Mouse (Mus musculus) heart, postnatal 0 days (tissue): Measurements from ENCODE around the gene Rad51d. TPM values are rescaled to one million over a fixed set of nuclear protein-coding genes. Genes with fewer than 3 reads are reported as not detected.
A peak's percentile ranks its signal among the peaks of the same experiment; 100 is the strongest.

Experiments used
- ATAC-seq: fragments of 200-750 bp; cut with Nextera tagmentation; 2 replicates; pipeline ENCODE4 v1.8.0; 2017; ENCODE audit warnings: low read depth, moderate number of reproducible peaks, moderate library complexity; ENCODE audit not compliant: insufficient read depth
- DNase-seq: peaks from one replicate; pipeline ENCODE4 v3.0.0-alpha.2; 2016; ENCODE audit warnings: low spot score
- H3K27ac ChIP-seq: fragments of 300-500 bp; sonication (generic); 2 replicates; pipeline ENCODE4 v1.5.1; 2014; ENCODE audit warnings: low read depth, mild to moderate bottlenecking
- H3K27me3 ChIP-seq: fragments of 300-500 bp; sonication (generic); 2 replicates; pipeline ENCODE4 v1.6.1; 2014; ENCODE audit warnings: low read length, mixed read lengths; ENCODE audit not compliant: control insufficient read depth, insufficient read depth
- H3K36me3 ChIP-seq: fragments of 300-500 bp; sonication (generic); replicated peaks from 2 replicates; pipeline ENCODE4 v1.6.1; 2014; ENCODE audit warnings: low read length, mixed read lengths; ENCODE audit not compliant: control insufficient read depth, insufficient read depth
- H3K4me1 ChIP-seq: fragments of 300-500 bp; sonication (generic); 2 replicates; pipeline ENCODE4 v1.6.1; 2014; ENCODE audit warnings: antibody characterized with exemption; ENCODE audit not compliant: control insufficient read depth, insufficient read depth
- H3K4me2 ChIP-seq: fragments of 300-500 bp; sonication (generic); 2 replicates; pipeline ENCODE4 v1.6.1; 2014; ENCODE audit warnings: low read depth, mild to moderate bottlenecking, low read length, moderate library complexity
- H3K4me3 ChIP-seq: fragments of 300-500 bp; sonication (generic); 2 replicates; pipeline ENCODE4 v1.5.1; 2014; ENCODE audit warnings: low read depth, low read length
- H3K9ac ChIP-seq: fragments of 300-500 bp; sonication (generic); replicated peaks from 2 replicates; pipeline ENCODE4 v1.6.1; 2014; ENCODE audit warnings: low read depth, low read length, mixed read lengths
- H3K9me3 ChIP-seq: fragments of 300-500 bp; sonication (generic); replicated peaks from 2 replicates; pipeline ENCODE4 v1.6.1; 2016; ENCODE audit warnings: low read length; ENCODE audit not compliant: control insufficient read depth
- CTCF ChIP-seq: IDR thresholded peaks from 2 replicates; pipeline ENCODE4 v1.5.1; 2016; ENCODE audit warnings: antibody characterized with exemption, control low read depth, low read depth
- EP300 ChIP-seq: IDR thresholded peaks from 2 replicates; pipeline ENCODE4 v1.6.1; 2016; ENCODE audit warnings: antibody characterized with exemption, low read depth
- WGBS: fragments of 180-500 bp; shearing (Covaris S2); extraction: QIAGEN DNeasy Blood & Tissue Kit; methylation state at CpG from one replicate; pipeline ENCODE4 v1.1.7; 2014; 5-methylcytosine and 5-hydroxymethylcytosine counted together
- polyA plus RNA-seq: library from polyadenylated mRNA; unstranded; fragments of >200 nt; fragmentation: Nextera tagmentation; extraction: Ambion mirVana; gene quantifications from 2 replicates; pipeline ENCODE4 v1.2.1, GENCODE M21; 2015
- total RNA-seq: library from RNA; depleted of rRNA; stranded (reverse); fragments of >200 nt; gene quantifications from 2 replicates; pipeline ENCODE4 v1.2.3, GENCODE M21; 2014; ENCODE audit warnings: low replicate concordance

Rad51d gene
- total and polyA plus RNA-seq, 2 experiments from 2014 or later = 9.9 to 10.8 TPM

DNA sequence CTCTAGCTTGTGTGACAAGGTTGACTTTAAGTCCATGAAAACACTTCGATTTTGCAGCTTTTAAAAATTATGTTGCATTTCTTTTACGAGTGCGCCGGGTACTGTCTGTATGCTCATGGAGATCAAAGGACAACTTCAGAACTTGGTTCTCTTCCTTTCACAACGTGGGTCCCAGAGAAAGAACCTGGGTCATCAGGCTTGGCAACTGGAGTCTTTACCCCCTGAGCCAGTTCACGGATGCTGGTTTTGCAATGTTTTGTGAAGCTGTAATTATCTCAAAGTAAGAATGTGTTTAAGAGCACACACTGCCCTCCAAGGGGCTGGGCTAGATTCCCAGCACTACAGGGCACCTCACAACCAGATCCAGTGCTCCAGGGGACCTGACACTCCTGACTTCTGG lies 36.3 kb downstream of the Rad51d start:
- Histone ChIP-seq H3K9ac (no peak overlapping the region), H3K27ac (no peak overlapping the region)
- 84% methylated on average over 6 of the region's 6 CpGs for WGBS

DNA sequence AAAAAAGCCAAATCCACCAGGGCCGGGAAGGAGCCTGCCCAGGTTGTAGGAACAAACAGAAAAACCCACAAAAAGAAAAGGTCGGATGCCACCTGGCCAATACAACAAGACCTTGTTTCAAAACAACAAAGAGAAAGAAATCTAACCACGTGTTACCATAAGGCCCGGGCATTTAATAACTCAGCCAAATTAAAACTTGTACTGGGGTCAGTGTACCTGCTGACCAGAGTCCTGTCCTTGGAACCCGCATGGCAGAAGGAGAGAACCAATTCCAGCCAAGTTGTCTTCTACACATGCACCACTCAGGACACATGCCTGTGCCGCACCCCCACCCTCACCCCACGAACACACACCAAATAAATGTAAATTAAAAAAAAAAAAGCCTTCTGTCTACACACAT lies 37.5 kb downstream of the Rad51d start:
- no peak for TF ChIP-seq EP300
- TF ChIP-seq CTCF = no peak

More for the DNA sequence above, 36.3 kb downstream of the Rad51d start:
- H3K36me3 ChIP-seq = no peaks in the 10 kb centered on the region
- no peaks in the 10 kb centered on the region for H3K4me1 ChIP-seq
- no peak overlapping the region for H3K4me2 ChIP-seq
- ATAC-seq = no peak
- TF ChIP-seq CTCF (no peak), EP300 (no peak)
- no peaks in the 10 kb centered on the region for H3K27me3 ChIP-seq
- no peak overlapping the region for H3K4me3 ChIP-seq
- DNase-seq = no peak
- H3K9me3 ChIP-seq = no peaks in the 10 kb centered on the region

GRCm38 (mm10) chr11:82852540-82852939 lies 37.9 kb downstream of the Rad51d start:
- Histone ChIP-seq H3K4me1 (no peaks in the 10 kb centered on the region), H3K36me3 (no peaks in the 10 kb centered on the region), H3K9me3 (no peaks in the 10 kb centered on the region), H3K27me3 (no peaks in the 10 kb centered on the region), H3K27ac (no peak overlapping the region), H3K4me3 (no peak overlapping the region), H3K9ac (no peak overlapping the region), H3K4me2 (no peak overlapping the region)
- DNase-seq (no peak), ATAC-seq (no peak)
- TF ChIP-seq EP300 (no peak), CTCF (no peak)
- WGBS = 86% methylated on average over 10 of the region's 10 CpGs

More for the DNA sequence above, 37.5 kb downstream of the Rad51d start:
- H3K9me3 ChIP-seq = no peaks in the 10 kb centered on the region
- H3K4me3 ChIP-seq = no peak overlapping the region
- no peak for ATAC-seq
- no peaks in the 10 kb centered on the region for H3K27me3 ChIP-seq
- no peak overlapping the region for H3K9ac ChIP-seq
- no peak overlapping the region for H3K27ac ChIP-seq
- H3K4me2 ChIP-seq = no peak overlapping the region
- H3K4me1 ChIP-seq = no peaks in the 10 kb centered on the region
- 87% methylated on average over 7 of the region's 7 CpGs for WGBS
- H3K36me3 ChIP-seq = no peaks in the 10 kb centered on the region
- DNase-seq = no peak

DNA sequence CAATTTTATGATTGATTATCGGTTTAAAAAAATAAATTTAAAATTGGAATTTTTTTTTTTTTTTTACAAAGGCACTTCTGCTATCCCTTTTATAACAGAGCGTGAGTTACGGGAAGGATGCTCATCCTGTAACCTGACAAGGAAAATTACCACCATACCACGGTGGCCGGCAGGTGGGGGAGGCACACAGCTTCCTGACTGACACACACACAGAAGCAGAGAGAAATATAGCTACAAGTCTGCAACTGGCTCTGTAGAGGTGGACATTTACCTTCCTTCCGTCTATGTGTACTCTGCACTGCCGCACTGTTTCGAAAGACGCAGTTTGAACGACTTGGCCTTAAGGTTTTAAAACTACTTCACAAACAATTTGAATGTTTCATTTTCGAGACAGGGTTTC lies 38.3 kb downstream of the Rad51d start:
- DNase-seq (no peak), ATAC-seq (no peak)
- Histone ChIP-seq H3K36me3 (no peaks in the 10 kb centered on the region), H3K9me3 (no peaks in the 10 kb centered on the region), H3K4me3 (no peak overlapping the region), H3K9ac (no peak overlapping the region), H3K4me2 (no peak overlapping the region), H3K4me1 (no peaks in the 10 kb centered on the region), H3K27ac (no peak overlapping the region), H3K27me3 (no peaks in the 10 kb centered on the region)
- WGBS = 84% methylated on average over 11 of the region's 11 CpGs
- TF ChIP-seq CTCF (no peak), EP300 (no peak)

GRCm38 (mm10) chr11:82850259-82850658 lies 40.2 kb downstream of the Rad51d start:
- Histone ChIP-seq H3K27me3 (no peaks in the 10 kb centered on the region), H3K9ac (no peak overlapping the region), H3K27ac (no peak overlapping the region), H3K4me2 (no peak overlapping the region), H3K36me3 (no peaks in the 10 kb centered on the region), H3K9me3 (no peaks in the 10 kb centered on the region), H3K4me3 (no peak overlapping the region), H3K4me1 (peaks cover 9% of the 10 kb centered on the region; the same call in 1 of the 2 replicates)
- DNase-seq = no peak
- no peak for ATAC-seq
- TF ChIP-seq CTCF = no peak
- TF ChIP-seq EP300 = no peak
- 66% methylated on average over 5 of the region's 5 CpGs for WGBS

GRCm38 (mm10) chr11:82847571-82848000 lies 42.8 kb downstream of the Rad51d start:
- WGBS = 43% methylated on average over 6 of the region's 6 CpGs
- no peak overlapping the region for H3K4me2 ChIP-seq
- peak; percentile 44 for DNase-seq
- no peak overlapping the region for H3K4me3 ChIP-seq
- peaks cover 12% of the 10 kb centered on the region; the same call in 1 of the 2 replicates for H3K4me1 ChIP-seq
- no peaks in the 10 kb centered on the region for H3K36me3 ChIP-seq
- H3K27me3 ChIP-seq = no peaks in the 10 kb centered on the region
- no peak for ATAC-seq
- no peak for TF ChIP-seq EP300
- no peak for TF ChIP-seq CTCF
- H3K9ac ChIP-seq = no peak overlapping the region
- no peaks in the 10 kb centered on the region for H3K9me3 ChIP-seq
- H3K27ac ChIP-seq = no peak overlapping the region
